Mouse (Mus musculus): ENCODE data around the gene Gon4l. TPM values are rescaled to one million over a fixed set of nuclear protein-coding genes. Genes with fewer than 3 reads are reported as not detected.

The Gon4l gene
- polyA plus RNA-seq, 1 experiment from 2014 or later = 13.6 TPM

DNA sequence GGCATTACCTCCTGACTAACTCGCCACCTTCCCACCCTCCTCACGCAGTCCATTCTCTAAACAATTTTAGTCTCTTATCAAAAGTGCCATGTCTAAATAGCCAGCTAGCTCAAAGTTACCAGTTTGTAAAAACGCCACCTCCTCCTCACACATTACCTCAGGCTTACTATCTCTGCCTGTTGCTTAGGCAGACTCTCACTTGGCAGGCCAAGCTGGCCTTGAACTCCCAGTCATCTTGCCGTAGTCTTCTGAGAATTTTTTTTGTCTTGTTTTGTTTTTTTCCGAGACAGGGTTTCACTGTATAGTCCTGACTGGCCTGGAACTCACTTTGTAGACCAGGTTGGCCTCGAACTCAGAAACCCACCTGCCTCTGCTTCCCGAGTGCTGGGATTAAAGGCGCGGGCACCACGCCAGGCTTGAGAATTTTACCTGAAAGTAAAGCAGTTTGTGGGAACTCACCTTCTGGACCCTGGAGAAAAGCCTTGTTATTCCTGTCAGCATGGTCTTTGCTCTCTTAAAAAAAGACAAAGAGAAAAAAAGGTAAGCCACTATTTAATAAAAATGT is 107.4 kb downstream of the Gon4l start:
- Histone ChIP-seq H3K36me3 (replicated peaks; ENCODE audit: control insufficient read depth, insufficient read depth, low read depth, low read length) (no peaks in the 10 kb centered on the region), H3K4me1 (ENCODE audit: control insufficient read depth, insufficient read depth, low read length) (no peaks in the 10 kb centered on the region), H3K4me2 (ENCODE audit: low read depth, low read length) (no peak overlapping the region), H3K27me3 (ENCODE audit: control insufficient read depth, insufficient read depth, low read length) (no peaks in the 10 kb centered on the region), H3K9ac (replicated peaks; ENCODE audit: low read length) (no peak overlapping the region), H3K27ac (replicated peaks; ENCODE audit: low read depth, low read length) (no peak overlapping the region), H3K4me3 (ENCODE audit: low read depth, low read length) (no peak overlapping the region), H3K9me3 (replicated peaks; ENCODE audit: control insufficient read depth, low read length) (no peaks in the 10 kb centered on the region)
- no peak for DNase-seq (ENCODE audit: low spot score)
- WGBS = 92% methylated on average over 10 of the region's 10 CpGs
- ATAC-seq (replicated peaks; ENCODE audit: insufficient number of reproducible peaks, low FRiP score, low TSS enrichment, low read depth) = no peak

DNA sequence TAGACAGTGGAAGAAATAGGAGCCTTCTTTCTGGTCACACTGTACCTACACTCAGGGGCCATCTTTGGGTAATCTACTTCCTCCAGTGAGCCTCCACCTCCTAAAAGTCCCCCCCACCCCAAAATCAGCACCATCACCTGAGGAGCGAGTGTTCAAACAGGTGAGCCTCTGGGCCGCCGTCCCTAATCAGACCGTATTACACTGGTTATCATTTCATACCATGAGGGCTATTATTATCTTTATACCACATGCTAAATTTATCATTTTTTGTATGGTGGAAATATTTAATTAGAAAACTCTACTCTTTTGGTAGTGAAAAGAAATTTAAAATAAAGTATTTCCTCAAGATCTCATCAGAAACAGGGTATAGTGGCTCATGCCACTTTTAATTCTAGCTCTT is 109.1 kb downstream of the Gon4l start:
- Histone ChIP-seq H3K36me3 (replicated peaks; ENCODE audit: control insufficient read depth, insufficient read depth, low read depth, low read length) (no peaks in the 10 kb centered on the region), H3K4me2 (ENCODE audit: low read depth, low read length) (no peak overlapping the region), H3K4me1 (ENCODE audit: control insufficient read depth, insufficient read depth, low read length) (no peaks in the 10 kb centered on the region), H3K4me3 (ENCODE audit: low read depth, low read length) (no peak overlapping the region), H3K27me3 (ENCODE audit: control insufficient read depth, insufficient read depth, low read length) (no peaks in the 10 kb centered on the region), H3K9me3 (replicated peaks; ENCODE audit: control insufficient read depth, low read length) (no peaks in the 10 kb centered on the region), H3K9ac (replicated peaks; ENCODE audit: low read length) (no peak overlapping the region), H3K27ac (replicated peaks; ENCODE audit: low read depth, low read length) (no peak overlapping the region)
- no peak for ATAC-seq (replicated peaks; ENCODE audit: insufficient number of reproducible peaks, low FRiP score, low TSS enrichment, low read depth)
- DNase-seq (ENCODE audit: low spot score) = no peak
- 97% methylated on average over 4 of the region's 4 CpGs for WGBS

DNA sequence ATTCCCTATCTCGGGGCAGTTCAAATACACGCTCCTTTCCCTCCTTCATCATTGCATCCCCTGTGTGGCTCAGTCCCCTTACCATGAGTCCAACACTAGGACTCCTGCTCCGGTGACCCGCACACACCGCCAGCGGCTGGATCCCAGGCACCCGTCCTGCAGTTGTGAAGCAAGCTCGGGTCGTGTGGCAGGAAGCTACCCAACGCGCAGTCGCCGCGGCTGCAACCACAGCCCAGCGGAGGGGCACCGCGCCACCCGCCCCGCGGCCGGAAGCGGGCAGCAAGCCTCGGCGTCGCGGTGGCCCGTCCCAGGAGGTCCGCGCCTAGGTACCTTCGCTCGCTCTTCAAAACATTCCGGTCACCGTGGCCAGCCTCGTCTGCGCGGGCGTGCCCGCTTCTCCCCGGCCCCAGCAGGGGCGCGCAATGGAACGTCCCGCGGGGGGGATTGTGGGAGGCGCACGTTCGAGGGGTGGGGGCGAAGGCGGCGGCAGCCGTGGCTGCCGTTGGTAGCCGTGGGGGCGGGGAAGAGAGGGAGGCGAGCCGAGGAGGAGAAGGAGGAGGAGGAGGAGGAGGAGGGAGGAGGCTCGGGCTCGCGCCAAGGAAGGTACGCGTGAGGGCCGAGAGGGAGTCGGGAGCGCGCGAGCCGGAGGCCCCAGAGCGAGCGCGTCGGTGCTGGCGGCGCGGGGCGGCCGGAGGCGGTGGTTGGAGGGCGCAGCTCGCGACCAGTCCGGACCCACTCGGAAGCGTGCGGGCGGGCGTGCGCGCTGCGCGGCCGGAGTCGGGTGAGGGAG is 115.0 kb downstream of the Gon4l start:
- Histone ChIP-seq H3K4me1 (ENCODE audit: control insufficient read depth, insufficient read depth, low read length) (no peaks in the 10 kb centered on the region), H3K4me2 (ENCODE audit: low read depth, low read length) (peak overlapping the region; percentile 34), H3K27ac (replicated peaks; ENCODE audit: low read depth, low read length) (peak overlapping the region; percentile 99), H3K9me3 (replicated peaks; ENCODE audit: control insufficient read depth, low read length) (no peaks in the 10 kb centered on the region), H3K36me3 (replicated peaks; ENCODE audit: control insufficient read depth, insufficient read depth, low read depth, low read length) (no peaks in the 10 kb centered on the region), H3K27me3 (ENCODE audit: control insufficient read depth, insufficient read depth, low read length) (no peaks in the 10 kb centered on the region), H3K9ac (replicated peaks; ENCODE audit: low read length) (peak overlapping the region; percentile 95), H3K4me3 (ENCODE audit: low read depth, low read length) (peak overlapping the region; percentile 88)
- 0% methylated on average over 52 of the region's 92 CpGs for WGBS
- peak; percentile 94 for DNase-seq (ENCODE audit: low spot score)
- ATAC-seq (replicated peaks; ENCODE audit: insufficient number of reproducible peaks, low FRiP score, low TSS enrichment, low read depth) = peak; percentile 92

DNA sequence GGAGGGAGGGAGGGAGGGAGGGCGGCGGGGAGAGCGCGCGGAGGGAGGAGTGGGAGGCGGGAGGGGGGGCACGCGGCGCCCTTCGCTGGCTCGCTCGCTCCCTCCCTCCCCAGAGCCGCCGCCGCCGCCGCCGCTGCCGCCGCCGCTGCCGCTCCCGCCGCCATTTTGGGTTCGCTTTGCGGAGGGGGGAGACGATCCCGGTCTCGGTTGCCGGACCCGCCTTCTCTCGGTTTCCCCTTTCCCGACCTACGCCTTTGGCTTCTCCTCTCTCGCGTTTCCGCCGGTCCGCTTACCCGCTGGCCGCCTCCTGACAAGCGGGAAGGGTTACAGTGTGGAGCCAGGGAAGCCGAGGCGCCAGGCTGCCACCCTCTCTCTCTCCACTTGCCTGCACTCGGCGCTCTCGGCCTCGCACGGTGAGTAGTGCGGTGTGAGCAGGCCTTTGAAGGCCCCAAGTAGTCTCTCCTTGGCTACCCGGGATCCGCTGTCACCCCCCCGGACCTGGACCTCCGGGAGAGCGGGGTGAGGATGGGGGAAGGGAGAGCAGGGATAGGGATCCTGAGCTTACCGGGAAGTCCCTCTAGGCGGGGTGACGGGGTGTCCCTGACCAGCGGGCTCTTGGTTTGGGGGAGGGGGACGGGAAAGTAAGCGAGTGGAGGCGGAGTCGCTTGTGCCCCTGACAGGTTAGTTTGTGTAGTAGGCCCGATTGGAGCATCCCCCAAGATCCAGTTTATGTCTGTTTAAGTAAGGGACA is 115.7 kb downstream of the Gon4l start, which contains the start of the genes Ash1l and Dap3:
Gene Ash1l, plus strand, starts transcription at position 47 of the 751 bp plus-strand sequence.
Gene Dap3, minus strand, starts transcription at position 606 of the 751 bp plus-strand sequence.
- DNase-seq (ENCODE audit: low spot score) (peak; percentile 74), ATAC-seq (replicated peaks; ENCODE audit: insufficient number of reproducible peaks, low FRiP score, low TSS enrichment, low read depth) (peak; percentile 82)
- Histone ChIP-seq H3K27ac (replicated peaks; ENCODE audit: low read depth, low read length) (peak within 1 kb of the TSS; percentile 99), H3K36me3 (replicated peaks; ENCODE audit: control insufficient read depth, insufficient read depth, low read depth, low read length) (no peaks in the 10 kb centered on the region), H3K27me3 (ENCODE audit: control insufficient read depth, insufficient read depth, low read length) (no peaks in the 10 kb centered on the region), H3K4me2 (ENCODE audit: low read depth, low read length) (peak within 1 kb of the TSS; percentile 59), H3K4me1 (ENCODE audit: control insufficient read depth, insufficient read depth, low read length) (no peaks in the 10 kb centered on the region), H3K4me3 (ENCODE audit: low read depth, low read length) (peak within 1 kb of the TSS; percentile 88), H3K9me3 (replicated peaks; ENCODE audit: control insufficient read depth, low read length) (no peaks in the 10 kb centered on the region), H3K9ac (replicated peaks; ENCODE audit: low read length) (peak within 1 kb of the TSS; percentile 95)
- 1% methylated on average over 45 of the region's 64 CpGs for WGBS

DNA sequence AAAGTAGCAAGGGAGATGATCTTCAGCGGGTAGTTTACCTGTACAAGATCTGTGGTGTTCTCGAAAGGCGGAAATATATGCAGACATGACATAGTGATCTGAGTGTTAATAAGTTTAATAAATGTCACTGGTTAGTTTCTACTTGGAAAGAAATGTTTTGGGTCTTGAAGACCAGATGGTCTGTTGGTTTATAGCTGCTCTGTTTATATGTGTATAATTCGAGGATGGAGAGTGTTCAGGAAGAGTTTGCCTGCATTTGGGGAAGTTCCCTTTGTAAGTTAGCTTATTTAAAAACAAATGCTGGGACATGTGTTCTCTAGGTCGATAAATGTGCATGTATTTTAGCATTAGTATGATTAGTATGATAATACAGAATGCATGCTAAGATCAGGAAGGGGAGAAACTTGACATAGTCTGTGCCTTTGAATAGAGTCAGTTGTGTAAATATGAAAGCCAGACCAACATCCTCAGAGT is 116.3 kb downstream of the Gon4l start:
- no peaks in the 10 kb centered on the region for H3K27me3 ChIP-seq (ENCODE audit: control insufficient read depth, insufficient read depth, low read length)
- H3K36me3 ChIP-seq (replicated peaks; ENCODE audit: control insufficient read depth, insufficient read depth, low read depth, low read length) = no peaks in the 10 kb centered on the region
- peak overlapping the region; percentile 59 for H3K4me2 ChIP-seq (ENCODE audit: low read depth, low read length)
- peak overlapping the region; percentile 88 for H3K4me3 ChIP-seq (ENCODE audit: low read depth, low read length)
- H3K27ac ChIP-seq (replicated peaks; ENCODE audit: low read depth, low read length) = peak overlapping the region; percentile 99
- no peaks in the 10 kb centered on the region for H3K9me3 ChIP-seq (replicated peaks; ENCODE audit: control insufficient read depth, low read length)
- DNase-seq (ENCODE audit: low spot score) (no peak), ATAC-seq (replicated peaks; ENCODE audit: insufficient number of reproducible peaks, low FRiP score, low TSS enrichment, low read depth) (no peak)
- 3% methylated on average over 5 of the region's 5 CpGs for WGBS
- peak overlapping the region; percentile 95 for H3K9ac ChIP-seq (replicated peaks; ENCODE audit: low read length)
- H3K4me1 ChIP-seq (ENCODE audit: control insufficient read depth, insufficient read depth, low read length) = no peaks in the 10 kb centered on the region

DNA sequence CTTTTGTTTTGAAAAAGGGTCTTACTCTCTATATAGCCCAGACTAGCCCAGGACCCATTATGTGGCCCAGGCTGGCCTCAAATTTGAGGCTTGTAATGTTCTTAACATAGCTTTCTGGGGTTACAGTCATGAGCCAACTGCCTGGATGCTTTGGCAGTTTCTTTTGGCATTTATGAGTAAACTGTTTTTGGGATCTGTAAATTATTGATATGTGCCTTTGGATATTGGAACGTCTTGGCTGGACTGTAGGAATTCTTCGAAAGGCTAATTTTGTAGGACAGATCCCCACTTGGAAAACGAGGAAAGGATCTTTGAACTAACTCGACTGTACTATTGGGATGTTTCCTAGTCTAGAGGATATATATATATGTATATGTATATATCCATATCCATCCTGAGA is 118.2 kb downstream of the Gon4l start:
- no peaks in the 10 kb centered on the region for H3K27me3 ChIP-seq (ENCODE audit: control insufficient read depth, insufficient read depth, low read length)
- ATAC-seq (replicated peaks; ENCODE audit: insufficient number of reproducible peaks, low FRiP score, low TSS enrichment, low read depth) (no peak), DNase-seq (ENCODE audit: low spot score) (no peak)
- H3K36me3 ChIP-seq (replicated peaks; ENCODE audit: control insufficient read depth, insufficient read depth, low read depth, low read length) = no peaks in the 10 kb centered on the region
- no peak overlapping the region for H3K4me3 ChIP-seq (ENCODE audit: low read depth, low read length)
- WGBS = 86% methylated on average over 4 of the region's 4 CpGs
- H3K4me2 ChIP-seq (ENCODE audit: low read depth, low read length) = no peak overlapping the region
- no peaks in the 10 kb centered on the region for H3K4me1 ChIP-seq (ENCODE audit: control insufficient read depth, insufficient read depth, low read length)
- no peak overlapping the region for H3K9ac ChIP-seq (replicated peaks; ENCODE audit: low read length)
- H3K27ac ChIP-seq (replicated peaks; ENCODE audit: low read depth, low read length) = no peak overlapping the region
- no peaks in the 10 kb centered on the region for H3K9me3 ChIP-seq (replicated peaks; ENCODE audit: control insufficient read depth, low read length)

DNA sequence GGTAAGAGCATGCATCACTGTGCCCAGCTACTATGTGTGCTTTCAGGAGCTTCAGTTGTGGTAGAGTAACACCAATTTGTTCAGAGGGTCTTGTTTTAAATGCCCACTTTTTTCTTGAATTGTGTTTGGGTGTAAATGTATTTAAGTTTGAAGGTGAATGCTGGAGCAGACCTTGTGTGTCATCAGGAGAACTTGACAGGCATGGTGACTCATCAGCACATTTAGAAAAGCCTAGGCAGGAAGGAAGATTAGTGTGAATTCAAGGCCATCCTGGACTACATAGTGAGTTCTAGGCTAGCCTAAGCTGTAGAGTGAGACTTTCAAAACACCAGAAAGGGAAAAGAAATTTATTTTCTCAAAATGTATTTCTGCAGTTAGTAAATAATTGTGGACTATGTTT is 118.7 kb downstream of the Gon4l start:
- no peak overlapping the region for H3K4me3 ChIP-seq (ENCODE audit: low read depth, low read length)
- ATAC-seq (replicated peaks; ENCODE audit: insufficient number of reproducible peaks, low FRiP score, low TSS enrichment, low read depth) = no peak
- H3K27ac ChIP-seq (replicated peaks; ENCODE audit: low read depth, low read length) = no peak overlapping the region
- H3K9me3 ChIP-seq (replicated peaks; ENCODE audit: control insufficient read depth, low read length) = no peaks in the 10 kb centered on the region
- no peaks in the 10 kb centered on the region for H3K4me1 ChIP-seq (ENCODE audit: control insufficient read depth, insufficient read depth, low read length)
- no peaks in the 10 kb centered on the region for H3K27me3 ChIP-seq (ENCODE audit: control insufficient read depth, insufficient read depth, low read length)
- H3K9ac ChIP-seq (replicated peaks; ENCODE audit: low read length) = no peak overlapping the region
- no peak overlapping the region for H3K4me2 ChIP-seq (ENCODE audit: low read depth, low read length)
- H3K36me3 ChIP-seq (replicated peaks; ENCODE audit: control insufficient read depth, insufficient read depth, low read depth, low read length) = no peaks in the 10 kb centered on the region
- no peak for DNase-seq (ENCODE audit: low spot score)
